Mouse (Mus musculus): Measurements from ENCODE around the gene Dop1a.

Gene Dop1a

DNA sequence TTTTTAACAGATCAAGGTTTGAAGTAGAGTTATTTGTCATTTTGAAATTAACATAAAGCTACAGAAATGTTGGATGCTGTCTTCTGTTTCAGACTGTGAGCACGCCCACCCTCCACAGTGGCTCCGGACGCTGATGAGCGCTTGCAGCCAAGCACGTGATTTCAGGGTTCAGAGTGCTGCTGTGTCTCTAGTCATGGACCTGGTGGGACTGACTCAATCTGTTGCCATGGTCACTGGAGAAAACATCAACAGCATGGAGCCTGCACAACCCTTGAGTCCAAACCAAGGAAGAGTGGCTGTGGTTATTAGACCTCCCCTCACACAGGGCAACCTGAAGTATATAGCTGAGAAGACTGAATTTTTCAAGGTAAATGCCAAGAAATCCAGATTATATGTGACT lies 46.8 kb downstream of the Dop1a start:
- no peak for DNase-seq

GRCm38 (mm10) chr9:86514390-86514789 lies 47.4 kb downstream of the Dop1a start:
- DNase-seq: no peak

DNA sequence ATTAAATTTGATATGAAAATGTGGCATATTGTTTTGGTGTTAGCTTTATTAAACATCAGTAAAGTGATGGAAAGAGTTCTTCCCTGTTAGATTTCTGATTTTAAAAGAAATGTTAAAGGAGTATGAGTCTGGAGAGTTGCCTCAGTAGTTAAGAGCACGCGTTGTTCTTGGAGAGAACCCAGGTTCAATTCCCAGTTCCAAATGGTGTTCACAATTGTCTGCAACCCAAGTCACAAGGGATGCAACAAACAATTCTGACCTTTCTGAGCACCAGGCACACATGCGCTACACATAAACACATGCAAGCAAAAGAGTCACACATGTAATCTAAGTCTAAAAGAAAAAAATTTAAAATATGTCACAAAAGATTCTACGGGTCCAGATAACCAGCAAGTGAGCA lies 47.8 kb downstream of the Dop1a start:
- no peak for DNase-seq

DNA sequence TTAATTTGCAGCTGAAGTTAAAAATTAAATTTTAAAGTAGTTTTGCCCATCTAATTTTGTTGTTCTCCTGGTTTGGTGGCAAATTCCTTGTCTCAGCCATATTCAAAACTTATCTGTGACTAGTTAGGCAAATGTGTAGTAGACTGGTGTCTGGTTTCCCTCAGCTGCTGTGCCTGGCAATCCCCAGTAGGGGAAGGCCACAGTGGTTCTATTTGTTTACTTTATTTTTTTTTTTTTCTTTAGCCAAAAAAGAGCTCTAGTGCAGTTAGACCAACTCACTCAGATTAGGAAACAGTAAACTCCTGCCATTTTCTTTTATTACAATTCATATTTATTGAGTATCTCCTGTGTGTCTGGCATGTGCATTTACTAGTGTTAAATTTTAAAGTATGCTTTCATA lies 55.4 kb downstream of the Dop1a start:
- no peak for DNase-seq

DNA sequence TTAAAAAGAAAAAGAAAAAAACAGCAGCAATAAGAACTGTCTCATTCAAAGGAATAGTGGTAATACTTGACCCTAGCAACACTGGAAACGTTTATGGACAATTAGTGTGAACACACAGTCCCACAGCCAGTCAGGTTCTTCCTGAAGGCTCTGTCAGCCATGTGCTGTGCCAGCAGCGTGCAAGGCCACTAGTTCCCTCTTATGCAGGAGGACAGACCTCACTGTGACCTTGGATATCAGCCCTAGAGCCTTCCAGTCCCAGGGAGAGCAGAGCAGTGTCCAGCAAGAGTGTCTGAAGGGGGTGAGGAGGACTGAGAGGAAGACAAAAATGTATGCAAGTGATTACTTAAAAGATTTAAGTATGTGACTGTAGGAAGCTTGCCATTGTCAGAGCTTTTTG lies 58.6 kb downstream of the Dop1a start:
- DNase-seq: no peak

- no peak for DNase-seq
Measured at GRCm38 (mm10) chr9:86534071-86534470, 67.1 kb downstream of the Dop1a start.

GRCm38 (mm10) chr9:86543451-86543850 lies 76.5 kb downstream of the Dop1a start:
- no peak for DNase-seq

GRCm38 (mm10) chr9:86544559-86544958 lies 77.6 kb downstream of the Dop1a start:
- DNase-seq: no peak

- no peak for DNase-seq
Measured at GRCm38 (mm10) chr9:86549637-86550162, 82.7 kb downstream of the Dop1a start.

GRCm38 (mm10) chr9:86550717-86551116 lies 83.8 kb downstream of the Dop1a start:
- DNase-seq: no peak

GRCm38 (mm10) chr9:86553886-86554285 lies 86.9 kb downstream of the Dop1a start:
- no peak for DNase-seq

DNA sequence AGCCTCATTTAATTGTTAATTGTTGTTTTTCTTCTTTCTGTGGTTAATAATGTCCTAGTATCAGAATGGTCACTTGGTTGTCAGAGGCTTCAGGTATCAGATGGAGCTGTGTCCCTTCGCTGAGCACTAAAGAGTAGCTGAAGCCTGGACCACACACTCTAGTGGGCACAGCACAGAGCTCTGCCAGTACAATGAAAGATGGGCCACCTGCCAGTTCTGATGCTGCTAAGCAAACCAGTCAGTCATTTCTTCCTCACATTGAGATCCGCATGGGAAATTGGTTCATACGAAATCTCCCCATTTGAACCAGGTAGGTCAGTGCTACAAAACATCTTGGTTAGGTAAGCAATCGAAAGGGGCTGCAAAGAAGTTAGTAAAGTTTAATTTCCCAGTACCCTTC lies 87.7 kb downstream of the Dop1a start:
- no peak for DNase-seq

GRCm38 (mm10) chr9:86560543-86560942 lies 93.6 kb downstream of the Dop1a start:
- DNase-seq: peak; percentile 29 to 61

DNA sequence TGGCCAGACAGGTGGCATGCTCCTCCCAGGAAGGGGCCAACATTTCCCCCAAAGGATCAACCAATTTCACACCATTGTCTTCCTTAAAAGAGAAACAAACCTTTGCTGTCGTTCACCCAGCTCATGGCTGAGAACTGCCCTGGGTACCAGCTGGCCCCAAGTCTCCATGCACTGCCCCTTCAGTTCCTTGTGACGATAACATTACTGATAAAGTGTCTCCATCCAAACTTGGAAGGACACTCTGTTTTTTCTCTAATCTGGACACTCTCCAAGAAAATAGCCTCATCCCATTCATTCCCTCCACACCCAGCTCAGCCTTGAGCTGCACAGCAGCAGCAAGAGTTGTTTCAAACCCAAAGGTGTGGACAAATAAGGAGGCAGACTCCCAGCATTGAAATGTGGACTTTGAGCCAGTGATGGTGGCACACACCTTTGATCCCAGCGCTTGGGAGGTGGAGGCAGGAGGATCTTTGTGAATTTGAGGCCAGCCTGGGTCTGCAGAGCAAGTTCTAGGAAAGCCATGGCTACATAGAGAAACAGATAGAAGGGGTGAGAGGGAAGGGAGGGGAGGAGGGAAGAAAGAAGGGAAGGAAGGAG lies 102.5 kb downstream of the Dop1a start:
- no peak for DNase-seq

DNA sequence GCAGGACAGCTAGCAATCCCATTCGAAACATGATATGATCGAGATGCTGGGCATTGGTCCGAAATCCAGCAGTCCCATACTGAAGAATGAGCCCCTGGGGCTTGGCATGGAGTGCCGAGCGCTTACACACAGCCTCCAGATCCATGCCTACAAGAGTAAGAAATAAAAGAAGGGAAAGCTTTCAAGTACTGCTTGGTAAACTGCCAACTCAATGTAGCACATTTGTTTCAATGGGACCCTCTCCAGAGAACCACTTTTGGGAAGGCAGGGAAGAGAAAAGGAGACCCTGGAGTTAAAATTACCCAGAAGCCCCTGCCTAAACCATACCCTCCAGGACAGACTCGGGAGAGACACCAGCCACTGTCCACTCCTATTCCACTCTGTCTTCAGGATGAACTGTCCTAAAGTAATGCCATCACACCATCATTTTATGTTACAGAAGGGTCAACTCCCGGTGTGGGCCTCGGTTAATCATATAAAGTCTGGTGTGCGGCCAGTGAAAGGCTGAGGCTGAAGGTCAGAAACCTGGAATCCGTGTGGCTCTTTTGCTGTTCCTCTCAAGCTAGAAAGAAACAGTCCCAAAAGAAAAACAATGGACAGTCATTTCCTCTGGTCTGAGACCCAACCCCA lies 103.4 kb downstream of the Dop1a start:
- DNase-seq: no peak

GRCm38 (mm10) chr9:86570946-86571345 lies 104.0 kb downstream of the Dop1a start:
- DNase-seq: no peak

GRCm38 (mm10) chr9:86571540-86572135 lies 104.7 kb downstream of the Dop1a start, which contains the start of the genes Pgm3 and Rwdd2a:
TSS of gene Pgm3 (minus strand) at chr9:86571842.
TSS of gene Rwdd2a (plus strand) at chr9:86571991.
- peak; percentile 97 to 98 for DNase-seq

DNA sequence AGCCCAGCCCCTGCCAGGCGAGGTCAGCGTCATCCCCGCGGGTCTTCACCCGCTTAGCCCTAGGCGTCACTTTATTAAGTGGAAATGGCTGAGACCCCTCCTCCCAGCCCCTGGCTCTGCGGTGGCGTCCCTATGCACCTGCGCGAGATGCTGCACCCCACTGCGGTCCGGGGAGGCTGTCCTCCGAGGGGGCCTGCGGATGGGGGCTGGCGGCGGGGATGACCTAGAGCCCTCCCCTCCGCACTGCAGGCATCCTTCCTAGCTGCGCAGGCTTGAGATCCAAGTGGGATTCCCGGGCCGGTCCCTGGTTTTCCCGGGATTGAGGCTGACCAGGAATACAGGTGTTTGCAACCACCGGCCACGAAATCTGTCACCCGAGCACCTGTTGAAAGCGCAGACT lies 105.2 kb downstream of the Dop1a start:
- DNase-seq: no peak

DNA sequence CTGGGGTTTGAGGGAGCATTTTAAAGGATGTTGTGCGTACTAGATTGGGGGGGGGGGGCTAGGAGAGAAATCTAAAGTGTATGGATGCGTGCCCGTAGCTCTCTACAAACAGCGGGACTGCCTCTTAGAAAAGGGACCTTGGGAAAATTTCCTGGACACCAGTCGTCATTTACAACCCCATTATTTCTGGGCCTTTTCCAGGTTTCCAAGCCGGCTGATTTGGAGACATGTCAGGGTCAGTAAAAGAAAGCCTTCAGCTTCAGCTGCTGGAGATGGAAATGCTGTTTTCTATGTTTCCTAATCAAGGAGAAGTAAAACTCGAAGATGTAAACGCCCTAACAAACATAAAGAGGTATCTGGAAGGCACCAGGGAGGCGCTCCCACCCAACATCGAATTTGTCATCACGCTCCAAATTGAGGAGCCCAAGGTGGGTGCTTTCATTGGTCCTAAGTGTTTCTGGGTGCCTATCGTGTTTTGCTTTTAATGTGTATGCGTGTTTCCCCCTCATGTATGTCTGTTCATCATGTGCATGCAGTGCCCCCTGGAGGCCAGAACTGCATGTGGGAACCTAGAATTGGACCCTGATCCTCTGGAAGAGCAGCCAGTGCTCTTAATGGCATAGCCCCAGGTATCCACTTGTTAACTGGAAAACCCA lies 105.8 kb downstream of the Dop1a start:
- DNase-seq: peak; percentile 77 to 86

DNA sequence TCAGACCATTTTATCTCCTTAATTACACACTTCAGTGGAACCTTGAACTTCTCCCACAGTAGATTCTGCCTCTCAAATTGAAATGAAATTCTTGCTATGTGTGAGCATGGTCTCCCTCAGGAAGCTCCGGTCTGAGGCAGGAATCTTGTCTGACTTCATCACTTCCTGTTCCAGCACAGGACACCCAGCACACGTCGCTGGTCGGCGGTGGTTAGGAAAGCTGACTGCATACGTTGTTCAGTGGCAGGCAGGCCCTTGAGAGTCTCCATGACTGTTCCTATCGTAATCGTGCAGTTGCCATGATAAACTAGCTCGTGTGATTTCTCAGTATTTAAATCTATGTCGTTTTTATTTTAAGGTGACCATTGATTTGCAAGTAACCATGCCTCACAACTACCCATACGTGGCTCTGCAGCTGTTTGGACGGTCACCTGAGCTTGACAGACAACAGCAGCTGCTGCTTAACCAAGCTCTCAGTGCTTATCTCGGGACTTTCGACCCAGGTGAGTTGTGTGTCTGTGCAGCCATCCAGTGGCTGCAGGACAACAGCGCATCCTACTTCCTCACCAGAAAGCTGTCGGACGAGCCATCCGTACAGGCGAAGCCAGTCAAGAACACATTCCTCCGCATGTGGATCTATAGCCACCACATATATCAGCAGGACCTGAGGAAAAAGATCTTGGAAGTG lies 106.8 kb downstream of the Dop1a start:
- no peak for DNase-seq

DNA sequence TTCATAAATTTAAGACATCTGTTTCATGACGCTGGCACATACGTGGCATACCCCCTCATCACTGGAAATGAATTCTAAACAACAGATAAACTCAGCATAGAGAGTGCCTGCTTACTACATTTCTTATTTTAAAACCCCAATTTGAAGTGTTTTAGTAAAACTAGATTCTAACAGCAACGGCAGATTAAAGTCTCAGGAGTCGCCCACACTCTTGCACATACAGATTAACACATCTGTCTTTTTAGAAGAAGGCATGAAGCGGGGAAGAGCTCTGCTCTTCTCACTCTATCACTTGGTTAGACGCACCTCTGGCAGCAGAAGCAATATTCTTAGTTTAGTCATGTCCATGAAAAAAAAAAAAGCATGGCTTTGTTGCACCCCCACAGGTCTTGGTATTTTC lies 108.2 kb downstream of the Dop1a start:
- no peak for DNase-seq

DNA sequence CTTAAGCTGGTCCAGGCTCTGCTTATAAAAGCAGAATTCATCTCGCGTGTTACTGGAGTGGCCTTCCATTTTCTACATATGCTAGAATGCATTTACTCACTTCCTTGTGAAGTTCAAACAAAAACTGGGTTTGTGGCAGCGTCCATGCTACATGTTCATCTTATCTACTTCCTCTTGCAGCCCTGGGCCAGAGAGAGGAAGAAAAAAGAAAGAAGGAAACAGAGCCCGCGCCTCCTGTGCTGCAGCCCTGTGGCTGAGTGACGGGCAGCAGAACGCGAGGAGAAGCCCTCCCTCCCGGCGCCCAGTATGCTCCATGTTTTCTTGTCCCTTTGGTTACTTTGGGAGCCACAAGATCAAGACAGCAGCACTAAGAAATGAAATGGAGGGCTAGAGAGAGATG lies 112.7 kb downstream of the Dop1a start:
- no peak for DNase-seq

GRCm38 (mm10) chr9:86583740-86584139 lies 116.8 kb downstream of the Dop1a start:
- DNase-seq: peak; percentile 63 to 78
